Mouse (Mus musculus) liver, adult 2 months (tissue): ENCODE data around the gene Tspan32.

Experiments used
- CTCF ChIP-seq: fragments of 200-500 bp; IDR thresholded peaks from 2 replicates; pipeline ENCODE4 v1.5.1; 2011; ENCODE audit warnings: low read depth, low read length, control low read depth
- POLR2A ChIP-seq: fragments of 200-500 bp; IDR thresholded peaks from 2 replicates; pipeline ENCODE4 v1.6.1; 2011; ENCODE audit warnings: low read length, control low read depth; ENCODE audit not compliant: insufficient read depth; ENCODE audit errors: extremely low read depth

DNA sequence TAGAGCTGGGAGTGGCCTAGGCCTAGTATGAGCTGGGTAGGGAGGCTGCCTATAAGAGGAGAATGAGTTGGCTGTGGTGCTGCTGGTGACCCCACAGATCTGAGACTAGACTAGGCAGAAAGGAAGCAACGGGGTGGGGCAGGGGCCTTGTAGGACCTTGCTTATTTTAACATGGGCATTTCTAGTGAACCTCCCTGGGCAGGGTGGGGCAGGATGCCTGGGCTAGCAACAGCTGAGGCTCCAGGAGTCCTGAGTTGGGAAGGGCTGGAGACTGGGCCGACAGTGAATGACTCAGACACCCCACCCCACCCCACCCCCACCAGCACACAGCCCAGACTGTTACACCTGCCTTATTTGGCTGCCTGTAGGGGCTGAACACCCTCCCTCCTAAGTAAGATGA, 57.9 kb downstream of the Tspan32 start:
- TF ChIP-seq CTCF: no peak
- TF ChIP-seq POLR2A: no peak
